Mouse (Mus musculus) testis, adult 2 months (tissue): Measurements from ENCODE around the gene Mff.

Source experiments
- CTCF ChIP-seq: fragments of 200-500 bp; IDR thresholded peaks from 2 replicates; pipeline ENCODE4 v1.5.1; 2012; ENCODE audit warnings: low read depth, mild to moderate bottlenecking, inconsistent platforms, low read length, moderate library complexity; ENCODE audit not compliant: control insufficient read depth, insufficient read depth, insufficient replicate concordance
- POLR2A ChIP-seq: fragments of 200-500 bp; IDR thresholded peaks from 2 replicates; pipeline ENCODE4 v1.6.1; 2012; ENCODE audit warnings: low read depth, mild to moderate bottlenecking, inconsistent platforms, low read length, moderate library complexity; ENCODE audit not compliant: control insufficient read depth

GRCm38 (mm10) chr1:82771022-82771586, 46.4 kb downstream of the Mff start, which contains the start of gene Gm47791:
- TF ChIP-seq POLR2A, result no peak
- TF ChIP-seq CTCF, result no peak
